Mouse (Mus musculus): ENCODE results near the gene Atg16l2. TPM values are rescaled to one million over a fixed set of nuclear protein-coding genes. Genes with fewer than 3 reads are reported as not detected.
A peak's percentile ranks its signal among the peaks of the same experiment; 100 is the strongest.

The Atg16l2 gene
- polyA plus RNA-seq, 1 experiment: 60.5 TPM

DNA sequence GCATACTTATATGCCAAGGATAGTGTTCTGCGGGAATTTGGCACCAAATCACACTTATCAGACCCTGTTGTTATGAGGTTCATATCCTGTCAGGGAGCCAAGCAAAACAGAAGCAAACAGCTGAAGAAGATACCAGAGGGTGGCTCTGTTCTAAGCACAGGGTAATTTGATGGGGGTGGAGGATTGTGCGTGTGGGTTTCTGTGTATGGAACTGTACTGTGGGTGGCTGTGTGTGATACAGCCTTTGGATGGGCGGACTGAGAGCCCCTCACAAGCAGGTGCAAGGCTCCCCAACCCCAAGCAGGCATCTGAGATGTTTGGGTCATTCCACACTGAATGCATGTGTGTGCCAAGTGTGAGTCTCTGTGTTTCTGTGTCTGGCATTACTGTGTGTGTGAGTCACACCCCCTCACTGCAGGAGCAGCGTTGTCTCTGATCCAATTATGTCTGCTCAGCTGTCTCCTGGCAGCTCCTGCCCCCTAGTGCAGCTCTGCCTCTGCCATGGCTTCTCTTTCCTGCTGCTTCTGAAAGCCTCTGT, 26.6 kb upstream of the Atg16l2 start:
- H3K4me1 ChIP-seq (ENCODE audit: control insufficient read depth, insufficient read depth, low read length): peaks cover 69% of the 10 kb centered on the region
- H3K27me3 ChIP-seq (ENCODE audit: control insufficient read depth, insufficient read depth, low read length): no peaks in the 10 kb centered on the region
- peak; percentile 69 to 83 for DNase-seq
- 22% methylated on average over 4 of the region's 4 CpGs for WGBS
- no peak overlapping the region for H3K4me3 ChIP-seq (replicated peaks; ENCODE audit: insufficient read depth, low read depth, low read length)
- no peak for TF ChIP-seq POLR2A (IDR thresholded peaks at IDR 0.05; ENCODE audit: borderline replicate concordance, insufficient read depth, low read length)
- no peak; the same call in 1 of the 2 replicates for TF ChIP-seq CTCF (IDR thresholded peaks at IDR 0.05; ENCODE audit: borderline replicate concordance, insufficient read depth, low read depth, low read length)
- peak overlapping the region; percentile 25 for H3K27ac ChIP-seq (ENCODE audit: insufficient read depth, low read length)

- Histone ChIP-seq H3K4me1 (ENCODE audit: control insufficient read depth, insufficient read depth, low read length) (peaks cover 76% of the 10 kb centered on the region), H3K27me3 (ENCODE audit: control insufficient read depth, insufficient read depth, low read length) (no peaks in the 10 kb centered on the region), H3K27ac (ENCODE audit: insufficient read depth, low read length) (no peak overlapping the region), H3K4me3 (replicated peaks; ENCODE audit: insufficient read depth, low read depth, low read length) (no peak overlapping the region)
- DNase-seq: no peak
- TF ChIP-seq CTCF (IDR thresholded peaks at IDR 0.05; ENCODE audit: borderline replicate concordance, insufficient read depth, low read depth, low read length): no peak
- TF ChIP-seq POLR2A (IDR thresholded peaks at IDR 0.05; ENCODE audit: borderline replicate concordance, insufficient read depth, low read length): no peak
- WGBS: 83% methylated on average over 2 of the region's 2 CpGs
Observed at GRCm38 (mm10) chr7:101327786-101328185, 25.7 kb upstream of the Atg16l2 start.

DNA sequence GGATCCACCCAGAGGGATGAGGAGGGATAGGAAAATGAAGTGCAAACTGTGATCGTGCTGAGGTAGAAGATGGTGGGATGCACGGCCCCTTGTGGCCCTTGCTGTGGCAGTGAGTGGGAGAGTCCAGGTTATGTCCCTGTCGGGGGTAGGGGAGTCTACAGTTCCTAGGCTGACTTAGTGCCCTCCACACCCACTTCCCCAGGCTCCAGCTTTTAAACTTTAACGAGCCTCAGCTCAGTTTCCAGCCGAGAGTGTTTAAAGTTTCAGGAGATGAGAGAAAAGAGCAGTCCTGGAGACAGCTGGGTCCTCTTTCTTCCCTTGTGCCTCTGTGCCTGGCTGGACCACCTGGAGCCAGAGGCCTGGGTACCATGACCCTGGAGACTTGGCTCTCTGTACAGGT, 25.2 kb upstream of the Atg16l2 start:
- TF ChIP-seq POLR2A (IDR thresholded peaks at IDR 0.05; ENCODE audit: borderline replicate concordance, insufficient read depth, low read length) (no peak), CTCF (IDR thresholded peaks at IDR 0.05; ENCODE audit: borderline replicate concordance, insufficient read depth, low read depth, low read length) (no peak)
- 64% methylated on average over 5 of the region's 5 CpGs for WGBS
- Histone ChIP-seq H3K4me1 (ENCODE audit: control insufficient read depth, insufficient read depth, low read length) (peaks cover 77% of the 10 kb centered on the region), H3K27ac (ENCODE audit: insufficient read depth, low read length) (no peak overlapping the region), H3K4me3 (replicated peaks; ENCODE audit: insufficient read depth, low read depth, low read length) (no peak overlapping the region), H3K27me3 (ENCODE audit: control insufficient read depth, insufficient read depth, low read length) (no peaks in the 10 kb centered on the region)
- DNase-seq: no peak

DNA sequence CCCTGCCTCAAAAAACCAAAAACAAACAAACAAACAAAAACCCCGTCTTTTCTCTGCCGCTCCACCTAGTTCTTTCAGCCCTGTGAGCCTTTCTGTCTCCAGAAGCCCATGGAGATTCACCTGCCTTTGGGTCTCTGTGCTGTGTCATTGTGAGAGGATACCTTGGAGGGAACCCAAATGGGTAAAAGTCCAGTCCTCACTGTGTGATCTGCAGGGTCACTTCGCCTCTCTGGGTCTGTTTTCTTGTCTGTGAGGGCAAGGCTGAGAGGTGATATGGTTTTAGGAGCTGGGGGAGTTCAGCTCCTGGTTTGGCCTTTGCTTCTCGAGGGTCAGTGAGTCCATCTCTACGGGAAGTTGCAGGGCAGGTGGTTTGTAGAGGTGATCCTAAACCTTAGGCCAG, 24.0 kb upstream of the Atg16l2 start:
- no peak for TF ChIP-seq CTCF (IDR thresholded peaks at IDR 0.05; ENCODE audit: borderline replicate concordance, insufficient read depth, low read depth, low read length)
- TF ChIP-seq POLR2A (IDR thresholded peaks at IDR 0.05; ENCODE audit: borderline replicate concordance, insufficient read depth, low read length): no peak
- Histone ChIP-seq H3K27me3 (ENCODE audit: control insufficient read depth, insufficient read depth, low read length) (no peaks in the 10 kb centered on the region), H3K4me1 (ENCODE audit: control insufficient read depth, insufficient read depth, low read length) (peaks cover 72% of the 10 kb centered on the region), H3K4me3 (replicated peaks; ENCODE audit: insufficient read depth, low read depth, low read length) (no peak overlapping the region), H3K27ac (ENCODE audit: insufficient read depth, low read length) (no peak overlapping the region)
- no peak for DNase-seq
- WGBS: 72% methylated on average over 5 of the region's 5 CpGs

DNA sequence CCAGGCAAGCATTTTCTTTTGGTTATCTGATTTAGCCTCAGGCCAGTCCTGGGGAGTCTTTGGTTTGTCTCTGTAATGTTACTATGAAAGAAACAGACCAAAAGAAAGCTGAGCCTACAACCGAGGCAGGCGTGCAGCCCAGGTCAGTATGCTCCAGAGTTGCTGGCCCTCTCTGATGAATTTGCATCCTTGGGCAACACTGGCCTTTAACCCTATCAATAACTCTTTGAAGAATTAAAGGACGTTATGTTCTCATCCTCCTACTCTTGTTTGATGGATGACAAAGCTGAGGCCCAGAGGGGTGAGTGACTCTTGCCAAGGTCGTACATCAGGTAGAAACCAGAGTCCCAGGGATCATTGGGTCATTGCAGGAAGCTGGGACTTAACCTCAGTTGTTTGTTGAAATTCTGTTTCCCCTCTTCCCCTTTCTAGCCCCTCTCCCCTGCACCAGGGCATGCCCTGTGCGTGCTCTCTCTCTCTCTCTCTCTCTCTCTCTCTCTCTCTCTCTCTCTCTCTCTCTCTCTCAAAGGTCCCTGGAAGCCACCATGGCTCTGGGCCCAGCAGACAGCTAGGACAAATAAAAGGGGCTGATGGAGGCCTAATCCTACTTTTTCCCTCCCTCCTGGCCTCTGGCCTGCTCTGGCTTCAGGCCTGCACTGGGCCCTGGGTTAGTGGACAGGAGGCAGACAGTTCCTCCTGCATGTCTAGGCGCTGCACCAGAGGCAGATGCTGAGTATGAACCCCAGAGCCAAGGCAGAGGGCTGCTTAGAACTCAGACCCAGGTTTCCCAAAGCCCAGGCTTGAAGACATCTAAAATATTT, 22.3 kb upstream of the Atg16l2 start:
- Histone ChIP-seq H3K27ac (ENCODE audit: insufficient read depth, low read length) (no peak overlapping the region), H3K4me1 (ENCODE audit: control insufficient read depth, insufficient read depth, low read length) (peaks cover 60% of the 10 kb centered on the region), H3K4me3 (replicated peaks; ENCODE audit: insufficient read depth, low read depth, low read length) (no peak overlapping the region), H3K27me3 (ENCODE audit: control insufficient read depth, insufficient read depth, low read length) (no peaks in the 10 kb centered on the region)
- peak in 1 of 2 experiments; percentile 55 for DNase-seq
- 44% methylated on average over 6 of the region's 6 CpGs for WGBS
- TF ChIP-seq POLR2A (IDR thresholded peaks at IDR 0.05; ENCODE audit: borderline replicate concordance, insufficient read depth, low read length) (no peak), CTCF (IDR thresholded peaks at IDR 0.05; ENCODE audit: borderline replicate concordance, insufficient read depth, low read depth, low read length) (no peak)

DNA sequence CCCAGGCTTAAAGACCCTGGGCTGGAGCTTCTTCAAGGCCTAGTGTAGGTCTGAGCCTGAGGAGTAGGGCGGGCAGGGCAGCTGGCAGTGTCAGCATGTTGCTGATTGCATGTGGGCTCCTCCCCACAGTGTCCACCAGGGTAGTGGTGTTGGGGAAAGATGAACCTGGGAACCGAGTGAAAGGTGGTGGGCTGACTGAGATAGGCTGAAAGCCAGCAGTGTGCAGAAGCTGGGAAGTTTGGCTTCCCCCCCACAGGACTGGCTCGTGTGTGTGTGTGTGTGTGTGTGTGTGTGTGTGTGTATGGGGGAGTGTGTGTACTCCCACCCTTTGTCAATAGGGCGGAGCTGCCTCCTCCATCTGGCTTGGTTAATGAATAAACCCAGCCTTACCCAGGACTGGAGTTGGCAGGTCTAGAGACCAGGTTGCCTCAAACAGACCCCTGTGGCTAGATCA, 21.1 kb upstream of the Atg16l2 start:
- Histone ChIP-seq H3K4me3 (replicated peaks; ENCODE audit: insufficient read depth, low read depth, low read length) (peak overlapping the region; percentile 69), H3K4me1 (ENCODE audit: control insufficient read depth, insufficient read depth, low read length) (peaks cover 49% of the 10 kb centered on the region), H3K27me3 (ENCODE audit: control insufficient read depth, insufficient read depth, low read length) (no peaks in the 10 kb centered on the region), H3K27ac (ENCODE audit: insufficient read depth, low read length) (peak overlapping the region; percentile 32)
- no peak for TF ChIP-seq POLR2A (IDR thresholded peaks at IDR 0.05; ENCODE audit: borderline replicate concordance, insufficient read depth, low read length)
- no peak for TF ChIP-seq CTCF (IDR thresholded peaks at IDR 0.05; ENCODE audit: borderline replicate concordance, insufficient read depth, low read depth, low read length)
- 14% methylated on average over 4 of the region's 4 CpGs for WGBS
- peak; percentile 53 to 61 for DNase-seq

DNA sequence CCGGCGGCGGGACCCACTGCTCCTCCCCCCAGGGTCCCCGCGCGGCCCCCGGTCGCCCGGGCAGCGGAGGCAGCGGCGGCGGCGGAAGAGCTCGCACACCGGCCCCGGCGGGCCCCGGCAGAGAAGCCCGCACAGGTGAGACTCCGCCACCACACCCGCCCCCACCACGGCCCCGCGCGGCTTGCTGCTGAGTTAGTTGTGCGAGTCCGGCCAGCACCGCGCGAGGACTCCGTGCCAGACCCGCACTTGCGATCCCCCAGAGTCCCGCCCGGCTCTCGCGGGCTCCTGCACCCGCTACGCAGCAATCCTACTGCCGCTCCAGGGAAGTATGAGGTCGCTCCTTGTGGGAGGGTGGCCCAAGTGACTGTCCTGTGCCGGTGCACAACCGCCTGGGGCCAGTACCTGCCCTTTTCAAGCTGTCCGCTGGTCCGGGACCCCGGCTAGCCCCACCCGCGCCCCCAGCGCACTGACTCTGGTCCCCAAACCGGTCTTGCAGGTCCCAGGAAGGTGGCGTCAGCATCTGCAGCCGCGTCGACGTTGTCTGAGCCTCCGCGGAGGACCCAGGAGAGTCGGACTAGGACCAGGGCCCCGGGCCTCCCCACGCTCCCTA, 19.3 kb upstream of the Atg16l2 start:
- Histone ChIP-seq H3K27ac (ENCODE audit: insufficient read depth, low read length) (peak overlapping the region; percentile 32; the same call in 1 of the 2 replicates), H3K27me3 (ENCODE audit: control insufficient read depth, insufficient read depth, low read length) (no peaks in the 10 kb centered on the region), H3K4me3 (replicated peaks; ENCODE audit: insufficient read depth, low read depth, low read length) (peak overlapping the region; percentile 69), H3K4me1 (ENCODE audit: control insufficient read depth, insufficient read depth, low read length) (peaks cover 34% of the 10 kb centered on the region)
- TF ChIP-seq POLR2A (IDR thresholded peaks at IDR 0.05; ENCODE audit: borderline replicate concordance, insufficient read depth, low read length) (no peak), CTCF (IDR thresholded peaks at IDR 0.05; ENCODE audit: borderline replicate concordance, insufficient read depth, low read depth, low read length) (no peak)
- peak; percentile 64 to 73 for DNase-seq
- 2% methylated on average over 58 of the region's 61 CpGs for WGBS
